Mouse (Mus musculus): ENCODE measurements around the gene Fam184a.

Gene Fam184a

DNA sequence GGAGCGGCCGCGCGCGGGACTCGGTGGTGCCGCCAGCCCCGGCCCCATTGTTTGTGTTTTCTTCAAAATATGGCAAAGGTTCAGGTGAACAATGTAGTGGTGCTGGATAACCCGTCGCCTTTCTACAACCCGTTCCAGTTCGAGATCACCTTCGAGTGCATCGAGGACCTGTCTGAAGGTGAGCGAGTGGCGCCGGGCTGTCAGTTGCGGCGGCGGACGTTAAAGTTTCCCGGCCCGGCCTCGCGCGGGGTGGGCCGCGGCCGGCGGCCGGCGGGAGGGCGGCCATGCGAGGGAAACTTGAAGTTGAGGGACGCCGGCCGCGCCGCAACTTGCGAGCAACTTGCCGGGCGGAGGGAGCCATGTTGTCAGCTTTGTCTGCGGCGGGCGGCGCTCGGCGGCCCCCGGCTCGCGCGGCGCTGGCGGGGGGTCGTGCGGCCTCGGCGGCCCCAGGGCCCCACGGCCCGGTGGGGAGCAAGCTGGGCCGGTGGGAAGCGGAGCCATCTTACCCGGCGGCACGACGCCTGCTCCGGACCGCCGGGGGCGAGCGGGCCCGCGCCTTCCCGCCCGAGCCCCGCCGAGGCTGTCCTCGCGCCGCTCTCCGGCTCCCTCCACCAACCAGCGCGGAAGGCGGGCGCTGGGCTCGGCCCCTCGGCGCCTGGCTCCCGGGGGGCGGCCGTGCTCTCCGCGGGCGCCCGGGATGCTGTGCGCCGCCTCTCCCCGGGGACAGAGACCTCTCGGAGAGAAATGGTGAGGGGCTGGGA, 153.6 kb downstream of the Fam184a start:
- peak; percentile 72 for DNase-seq (ENCODE audit: low spot score)

DNA sequence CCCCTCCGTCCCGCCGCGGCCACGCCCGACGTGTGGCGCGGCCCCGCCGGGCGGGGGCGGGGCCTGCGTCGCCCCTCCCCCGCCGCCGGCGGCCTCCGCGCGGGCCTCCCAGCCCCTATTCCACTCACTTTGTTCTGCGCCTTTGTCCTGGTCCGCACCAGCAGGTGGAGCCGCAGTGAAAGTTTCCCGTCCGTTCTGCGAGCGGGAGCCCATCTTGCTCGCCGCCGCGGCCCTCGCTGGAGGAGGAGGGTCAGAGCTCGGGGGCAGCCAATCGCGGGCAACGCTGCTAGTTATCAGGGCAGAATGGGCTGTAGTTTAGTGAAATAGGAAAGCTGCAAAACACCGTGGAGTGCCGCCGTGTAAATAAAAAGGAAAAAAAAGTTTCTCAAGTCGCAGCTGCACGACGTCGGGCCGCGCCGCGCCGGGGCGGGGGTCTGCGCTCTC, 154.2 kb downstream of the Fam184a start, which contains the start of gene Asf1a:
Gene Asf1a, plus strand, starts transcription at position 81 of the 444 bp plus-strand sequence.
- peak; percentile 99 for DNase-seq (ENCODE audit: low spot score)

DNA sequence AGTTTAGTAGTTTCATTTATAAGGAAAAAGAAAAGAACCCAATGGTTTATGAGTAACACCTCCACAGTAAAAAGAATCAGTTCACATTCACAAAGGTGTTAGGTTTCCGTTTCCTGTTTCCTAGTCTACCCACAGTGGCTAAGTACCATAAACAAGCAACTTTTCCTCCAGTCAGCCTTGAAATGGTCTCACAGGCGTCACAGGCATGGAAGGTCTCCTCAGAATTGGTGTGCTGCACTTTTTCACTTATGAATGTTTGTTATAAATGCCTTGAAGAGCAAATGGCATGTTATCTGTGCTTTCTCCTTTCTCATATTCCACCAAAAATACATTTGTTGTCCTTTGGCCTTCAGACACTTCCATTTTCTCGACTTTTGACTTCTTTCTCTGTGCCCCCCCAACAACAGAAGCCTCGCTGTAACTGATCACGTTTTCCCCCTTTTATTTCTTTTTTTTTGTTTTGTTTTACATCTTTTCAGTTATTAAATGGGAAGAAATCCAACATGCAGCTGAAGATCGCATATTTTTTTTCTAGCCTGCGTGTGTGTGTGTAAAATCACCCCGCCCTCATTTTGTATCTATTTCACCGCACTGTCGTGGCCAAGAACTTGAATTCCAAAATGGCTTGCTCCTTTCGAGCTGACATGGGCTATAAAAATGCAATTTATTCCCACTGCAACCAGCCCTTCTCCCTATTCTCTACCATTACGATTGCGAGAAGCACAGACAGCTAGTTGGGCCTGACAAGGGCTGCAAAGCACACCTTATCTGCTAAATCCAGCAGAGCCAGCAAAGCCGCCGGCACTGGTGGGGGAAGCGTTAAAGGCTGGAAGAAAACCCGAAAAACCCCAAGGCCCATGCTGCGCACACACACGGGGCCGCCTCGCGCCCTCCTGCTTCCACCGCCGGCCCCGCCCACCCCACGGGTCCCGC, 154.9 kb downstream of the Fam184a start:
- DNase-seq (ENCODE audit: low spot score), result peak; percentile 57

DNA sequence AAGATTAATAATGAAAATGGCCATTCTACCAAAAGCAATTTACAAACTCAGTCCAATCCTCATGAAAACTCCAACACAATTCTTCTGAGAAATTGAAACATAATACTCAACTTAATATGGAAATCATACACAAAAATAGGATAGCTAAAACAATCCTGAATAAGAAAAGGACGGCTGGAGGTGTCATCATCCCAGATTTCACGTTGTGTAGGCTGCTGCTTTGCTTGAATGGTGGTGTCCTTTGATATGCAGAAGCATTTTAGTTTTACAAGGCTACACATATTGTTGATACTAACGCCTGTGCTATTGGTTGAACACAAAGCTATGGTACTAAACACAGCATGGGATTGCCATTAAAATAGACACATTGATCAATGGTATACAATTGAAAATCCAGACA, 165.1 kb downstream of the Fam184a start:
- DNase-seq (ENCODE audit: low spot score), result no peak

Data from MN1 (cell line).